Mouse (Mus musculus) Patski (cell line): ENCODE results near the gene Siva1. TPM values are rescaled to one million over a fixed set of nuclear protein-coding genes. Genes with fewer than 3 reads are reported as not detected.

Experiments used
- ATAC-seq: fragments of 100-300 bp; one replicate; pipeline ENCODE4 v1.8.0; 2021
- CTCF ChIA-PET: fragments of 350-600 bp; sonication (Branson Sonifier 250); formaldehyde crosslinking; loops from one replicate; lab custom pipeline; 2022; ENCODE audit warnings: inconsistent platforms; lab: Charles Lee
- POLR2A ChIA-PET: fragments of 350-600 bp; sonication (Branson Sonifier 250); formaldehyde crosslinking; loops from one replicate; lab custom pipeline; 2022; ENCODE audit warnings: antibody characterized with exemption, inconsistent platforms; lab: Charles Lee
- DNase-seq: peaks from one replicate; pipeline ENCODE4 v3.0.0-alpha.2; 2011; ENCODE audit warnings: low read depth, low spot score
- H3K27me3 ChIP-seq: fragments of 371-371 bp; one replicate; pipeline ENCODE4 v1.5.1; 2021
- CTCF ChIP-seq: fragments of 100-300 bp; IDR thresholded peaks from one replicate; pipeline ENCODE4 v1.5.1; 2021
- in situ Hi-C: fragments of 300-500 bp; cut with MboI; formaldehyde crosslinking; loops from 3 replicates; pipeline ENCODE4 v1.11.1; 2018; ENCODE audit warnings: low pct_unique_long_range_greater_than_20kb, mixed read lengths
- polyA plus RNA-seq: library from polyadenylated mRNA; unstranded; gene quantifications from one replicate; pipeline ENCODE4 v1.2.3, GENCODE M21; 2021

Gene Siva1
- polyA plus RNA-seq, 1 experiment from 2014 or later, result 36.0 TPM

DNA sequence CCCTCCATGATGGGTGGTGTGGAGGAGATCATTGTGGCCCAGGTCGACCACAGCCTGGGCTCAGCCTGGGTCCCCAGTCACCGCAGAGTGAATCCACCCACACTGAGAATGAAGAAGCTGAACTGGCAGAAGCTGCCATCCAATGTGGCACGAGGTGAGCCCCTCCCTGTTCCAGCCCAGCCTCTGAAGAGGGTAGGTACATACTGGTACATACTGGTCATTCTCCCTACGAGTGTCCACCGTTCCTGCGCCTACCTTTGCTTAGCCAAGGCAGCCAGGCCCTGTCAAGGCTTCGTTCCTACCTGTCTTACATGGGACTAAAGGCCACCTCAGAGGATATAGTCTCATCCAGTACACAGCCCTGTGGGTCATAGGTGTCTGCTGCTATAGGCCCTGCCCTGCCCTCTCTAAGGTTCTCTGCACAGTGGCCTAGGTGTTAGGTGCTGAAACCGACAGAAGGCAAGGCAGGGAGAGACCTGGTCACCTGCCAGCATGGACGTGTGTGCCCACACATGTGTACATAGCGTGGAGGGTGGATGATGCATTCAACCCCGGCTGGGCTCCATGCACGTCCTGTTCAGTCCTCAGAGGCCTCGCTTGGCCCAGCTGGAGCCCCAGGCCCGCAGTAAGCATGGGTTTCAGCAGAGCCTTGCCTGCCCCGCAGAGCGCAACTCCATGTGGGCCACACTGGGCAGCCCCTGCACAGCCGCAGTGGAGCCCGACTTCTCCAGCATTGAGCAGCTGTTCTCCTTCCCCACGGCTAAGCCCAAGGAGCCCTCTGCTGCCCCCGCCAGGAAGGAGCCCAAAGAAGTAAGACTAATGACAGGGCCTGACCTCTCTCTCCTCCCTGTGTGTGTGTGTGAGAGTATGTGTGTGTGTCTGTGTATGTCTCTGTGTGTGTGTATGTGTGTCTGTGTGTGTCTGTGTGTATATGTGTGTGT is 39.5 kb upstream of the Siva1 start:
- CTCF ChIA-PET, result interaction anchor here (1.2 to 2.7 kb wide), 5 partner anchors 8 to 53 kb away, joined by 3 to 21 read pairs (median 5); partner anchors contain the start of gene Inf2
- DNase-seq (no peak), ATAC-seq (no peak)
- POLR2A ChIA-PET, result no interaction called here
- in situ Hi-C loops, result no loop called here
- no peaks in the 10 kb centered on the region for H3K27me3 ChIP-seq
- no peak for TF ChIP-seq CTCF

DNA sequence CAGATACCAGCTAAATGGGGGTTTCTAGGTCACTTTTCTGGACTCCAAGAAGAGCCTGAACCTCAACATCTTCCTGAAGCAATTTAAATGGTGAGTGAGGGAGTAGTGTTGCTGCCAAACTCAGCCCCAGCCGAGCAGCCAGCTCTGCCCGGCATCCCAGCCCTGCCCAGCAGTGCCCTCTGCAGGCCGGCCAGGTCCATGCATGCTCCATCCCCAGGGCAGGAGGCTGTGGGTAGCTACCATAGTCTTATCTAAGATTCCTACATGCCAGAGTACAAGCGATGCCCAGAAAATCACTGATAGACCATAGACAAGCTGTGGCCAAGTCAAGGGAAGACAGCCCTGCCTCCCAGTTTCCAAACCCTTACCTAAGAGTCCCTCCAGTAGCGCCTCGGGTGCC is 38.7 kb upstream of the Siva1 start:
- no peaks in the 10 kb centered on the region for H3K27me3 ChIP-seq
- no peak for TF ChIP-seq CTCF
- POLR2A ChIA-PET, result no interaction called here
- CTCF ChIA-PET, result interaction anchor here (1.2 to 2.7 kb wide), 5 partner anchors 9 to 53 kb away, joined by 3 to 21 read pairs (median 5); partner anchors contain the start of gene Inf2
- in situ Hi-C loops, result no loop called here
- no peak for DNase-seq
- no peak for ATAC-seq

DNA sequence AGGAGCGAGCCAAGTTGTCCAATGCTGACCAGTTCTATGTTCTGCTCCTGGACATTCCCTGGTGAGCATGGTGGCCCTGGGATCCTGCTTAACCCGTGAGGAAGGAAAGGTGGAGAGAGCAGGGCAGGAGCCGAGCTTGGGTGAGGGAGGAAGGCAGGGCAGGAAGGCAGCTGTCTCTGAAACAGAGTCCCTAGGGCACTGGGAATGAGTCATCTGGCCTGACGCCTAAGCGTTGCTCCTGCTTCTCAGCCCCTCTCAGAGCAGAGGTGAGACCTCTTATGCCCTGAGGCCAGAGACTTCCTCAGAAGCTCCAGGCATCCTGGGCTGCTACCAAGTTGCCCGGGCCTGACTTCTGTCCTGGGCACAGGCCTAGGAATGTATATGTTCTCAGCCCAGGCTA is 37.5 kb upstream of the Siva1 start:
- CTCF ChIA-PET, result interaction anchor here (2.7 kb wide), 1 partner anchor 55 kb away, joined by 21 read pairs; no protein-coding TSS in a partner anchor
- ATAC-seq (no peak), DNase-seq (no peak)
- no peaks in the 10 kb centered on the region for H3K27me3 ChIP-seq
- in situ Hi-C loops, result no loop called here
- POLR2A ChIA-PET, result no interaction called here
- no peak for TF ChIP-seq CTCF

DNA sequence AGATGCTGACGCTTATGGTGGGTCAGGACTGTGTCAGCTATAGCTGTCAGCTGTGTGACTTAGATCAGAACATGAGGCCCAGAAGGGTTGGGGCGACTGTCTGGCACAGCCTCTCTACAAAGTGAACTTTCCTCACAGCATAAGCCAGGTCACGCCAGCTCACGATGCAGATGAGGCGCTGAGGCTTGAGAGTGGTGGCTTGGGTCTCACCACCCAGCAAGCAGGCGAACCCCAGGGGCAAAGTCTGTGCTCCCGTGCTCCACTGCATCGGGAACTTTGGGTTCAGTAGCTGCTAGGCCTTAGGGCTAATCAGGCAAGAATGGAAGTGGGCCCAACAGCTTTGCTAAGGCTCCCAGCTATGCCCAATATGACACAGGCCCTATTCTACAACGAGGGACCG is 35.4 kb upstream of the Siva1 start:
- TF ChIP-seq CTCF, result no peak
- ChIA-PET CTCF (interaction anchor here (1.2 to 1.4 kb wide), 2 partner anchors 9 to 54 kb away, joined by 3 to 4 read pairs; no protein-coding TSS in a partner anchor), POLR2A (no interaction called here)
- no peak for ATAC-seq
- in situ Hi-C loops, result no loop called here
- no peaks in the 10 kb centered on the region for H3K27me3 ChIP-seq
- DNase-seq, result no peak

DNA sequence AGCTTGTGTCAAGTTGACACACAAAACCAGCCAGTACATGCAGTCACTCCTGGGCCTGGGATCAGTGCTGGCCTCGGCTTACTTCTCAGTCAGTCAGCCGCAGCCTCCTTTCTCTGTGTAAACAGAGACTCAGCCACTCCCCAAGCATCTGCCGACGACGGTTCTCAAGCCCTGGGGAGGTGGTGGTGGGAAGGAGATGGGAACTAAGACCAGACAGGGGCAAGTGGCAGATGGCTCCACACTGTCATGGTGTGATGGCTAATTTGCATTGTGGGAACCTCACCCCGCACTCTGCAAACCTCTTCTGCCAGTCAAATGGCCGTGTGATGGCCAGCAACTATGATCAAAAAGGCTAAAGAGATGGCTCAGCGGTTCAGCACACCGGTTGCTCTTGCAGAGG is 27.8 kb upstream of the Siva1 start:
- in situ Hi-C loops, result loop anchor here (5.0 kb wide), 1 partner anchor 64 kb away; no protein-coding TSS in a partner anchor
- ChIA-PET CTCF (interaction anchor here (1.7 kb wide), 1 partner anchor 7 kb away, joined by 4 read pairs; no protein-coding TSS in a partner anchor), POLR2A (no interaction called here)
- DNase-seq (no peak), ATAC-seq (no peak)
- no peak for TF ChIP-seq CTCF
- no peaks in the 10 kb centered on the region for H3K27me3 ChIP-seq

DNA sequence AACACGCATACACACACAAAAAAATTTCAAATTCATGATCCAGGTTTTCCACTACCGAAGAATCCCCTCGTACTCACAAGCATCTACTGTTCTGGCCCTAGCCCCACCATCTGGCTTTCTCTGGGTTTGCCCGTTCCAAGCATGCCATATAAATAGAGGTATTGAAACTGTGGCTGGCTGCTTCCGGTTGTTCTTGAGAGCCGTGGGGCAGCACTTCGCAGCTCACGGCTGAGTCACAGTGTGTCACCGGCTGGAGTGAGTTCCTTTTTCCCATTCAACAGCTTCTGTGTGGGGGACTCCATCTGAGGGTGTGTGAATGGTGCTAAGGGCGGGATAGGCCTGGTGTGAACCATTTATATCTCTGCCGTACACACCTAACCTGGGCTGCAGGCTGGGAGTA is 27.3 kb upstream of the Siva1 start:
- ChIA-PET CTCF (interaction anchor here (1.7 kb wide), 1 partner anchor 7 kb away, joined by 4 read pairs; no protein-coding TSS in a partner anchor), POLR2A (no interaction called here)
- no peak for TF ChIP-seq CTCF
- no peak for DNase-seq
- in situ Hi-C loops, result loop anchor here (5.0 kb wide), 1 partner anchor 65 kb away; no protein-coding TSS in a partner anchor
- no peaks in the 10 kb centered on the region for H3K27me3 ChIP-seq
- ATAC-seq, result no peak

DNA sequence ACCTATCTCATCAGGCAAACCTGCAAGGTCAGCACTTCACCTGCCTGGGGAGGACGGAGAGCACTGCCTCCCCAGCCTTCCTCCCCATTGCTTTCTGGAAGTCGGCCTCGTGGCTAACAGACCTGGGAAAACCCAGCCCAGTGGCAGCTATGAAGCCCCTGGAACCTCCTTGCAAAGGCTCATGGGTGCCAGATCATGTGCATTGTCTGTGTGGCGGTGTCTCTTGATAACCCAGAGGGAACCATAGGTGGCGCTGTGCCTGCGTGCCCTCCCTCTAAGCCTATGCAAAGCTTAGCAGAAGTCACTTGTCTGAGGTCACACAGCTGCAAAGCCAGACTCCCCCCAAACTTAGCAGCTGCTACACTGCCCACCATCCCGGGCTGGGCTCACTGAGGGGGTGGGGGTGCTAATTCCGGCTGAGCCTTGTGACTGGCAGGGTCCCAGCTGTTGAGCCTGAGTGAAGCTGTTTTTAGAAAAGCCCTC is 26.5 kb upstream of the Siva1 start:
- no peak for TF ChIP-seq CTCF
- DNase-seq (no peak), ATAC-seq (no peak)
- CTCF ChIA-PET, result interaction anchor here (1.5 to 1.7 kb wide), 2 partner anchors 8 to 66 kb away, joined by 3 to 4 read pairs; no protein-coding TSS in a partner anchor
- POLR2A ChIA-PET, result no interaction called here
- no peaks in the 10 kb centered on the region for H3K27me3 ChIP-seq
- in situ Hi-C loops, result loop anchor here (5.0 kb wide), 1 partner anchor 66 kb away; no protein-coding TSS in a partner anchor

DNA sequence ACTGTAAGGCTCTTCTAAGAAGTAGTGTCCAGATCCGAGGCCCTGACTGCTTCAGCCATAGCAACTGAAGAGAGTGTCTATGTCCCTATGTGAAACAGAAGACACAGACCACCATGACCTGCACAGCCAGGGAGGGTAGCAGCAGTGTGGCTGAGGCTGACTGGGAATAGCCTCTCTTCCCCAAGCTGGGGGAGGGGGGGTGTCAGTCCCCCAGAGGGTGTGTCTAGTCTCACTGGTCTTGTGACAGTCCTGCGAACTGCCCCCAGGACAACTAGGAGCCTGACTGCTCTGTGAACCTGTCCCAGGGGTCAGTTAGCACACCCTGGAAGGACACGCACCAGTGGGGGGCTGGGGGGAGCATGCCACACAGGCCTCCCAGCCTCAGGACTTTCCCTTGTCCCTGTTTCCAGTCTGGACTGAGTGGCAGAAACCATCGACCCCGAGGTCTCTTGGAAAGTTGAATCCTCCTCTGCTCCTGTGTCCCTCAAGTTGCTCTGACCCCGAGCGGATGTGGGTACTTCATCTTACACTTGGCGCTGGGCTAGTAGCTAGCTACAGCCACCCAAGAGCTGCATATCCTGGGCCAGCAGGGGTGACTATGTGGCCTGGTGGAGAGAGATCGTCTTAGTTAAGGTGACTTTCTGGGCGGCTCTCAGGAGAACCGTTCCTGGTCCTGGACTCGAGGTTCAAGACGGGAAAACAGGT is 25.3 kb upstream of the Siva1 start:
- ATAC-seq, result no peak
- TF ChIP-seq CTCF, result no peak
- H3K27me3 ChIP-seq, result no peaks in the 10 kb centered on the region
- in situ Hi-C loops, result loop anchor here (5.0 kb wide), 1 partner anchor 67 kb away; no protein-coding TSS in a partner anchor
- ChIA-PET CTCF (interaction anchor here (1.0 to 1.5 kb wide), 2 partner anchors 66 to 67 kb away, joined by 3 to 4 read pairs; no protein-coding TSS in a partner anchor), POLR2A (no interaction called here)
- no peak for DNase-seq

DNA sequence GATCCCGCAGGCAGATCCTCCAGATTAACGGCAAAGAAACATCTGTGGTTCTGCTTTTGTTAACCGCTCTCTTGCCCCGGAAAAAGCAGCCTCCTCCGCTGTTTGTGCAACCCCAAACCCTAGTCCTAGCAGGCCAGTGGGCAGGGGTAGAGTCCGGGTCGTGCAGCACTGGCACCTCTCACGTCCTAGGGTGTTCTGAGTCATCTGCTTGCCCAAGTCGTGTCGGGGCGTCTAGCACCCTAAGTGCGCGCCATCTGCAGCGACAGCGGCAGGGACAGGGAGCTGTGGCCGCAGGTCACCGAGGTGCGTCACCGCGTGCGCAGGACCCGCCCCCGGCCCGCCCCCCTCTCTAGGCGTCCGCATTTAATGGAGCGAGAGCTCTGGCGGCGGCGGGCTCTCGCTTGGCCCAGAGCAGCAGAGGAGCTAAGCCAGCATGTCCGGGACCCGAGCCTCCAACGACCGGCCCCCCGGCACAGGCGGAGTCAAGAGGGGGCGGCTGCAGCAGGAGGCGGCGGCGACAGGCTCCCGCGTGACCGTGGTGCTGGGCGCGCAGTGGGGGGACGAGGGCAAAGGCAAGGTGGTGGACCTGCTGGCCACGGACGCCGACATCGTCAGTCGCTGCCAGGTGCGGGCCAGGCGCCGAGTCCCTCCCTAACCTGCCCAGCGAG is 24.7 kb upstream of the Siva1 start, which contains the start of gene Adssl1:
Gene Adssl1, plus strand, starts transcription at position 360 of the 668 bp plus-strand sequence.
- CTCF ChIA-PET, result interaction anchor here (1.0 to 2.0 kb wide), 3 partner anchors 26 to 68 kb away, joined by 3 to 6 read pairs (median 4); no protein-coding TSS in a partner anchor
- no peak for TF ChIP-seq CTCF
- POLR2A ChIA-PET, result interaction anchor here (1.2 kb wide), 1 partner anchor 9 kb away, joined by 4 read pairs; no protein-coding TSS in a partner anchor
- no peaks in the 10 kb centered on the region for H3K27me3 ChIP-seq
- DNase-seq, result no peak
- in situ Hi-C loops, result loop anchor here (5.0 kb wide), 1 partner anchor 68 kb away; no protein-coding TSS in a partner anchor
- ATAC-seq, result peak; percentile 10
